Mouse (Mus musculus): ENCODE measurements around the gene Hoxb6. TPM values are rescaled to one million over a fixed set of nuclear protein-coding genes. Genes with fewer than 3 reads are reported as not detected.

Gene Hoxb6
- total and polyA plus RNA-seq, 2 experiments: 0.15 TPM; not detected in 1

- no peaks in the 10 kb centered on the region for H3K79me2 ChIP-seq (ENCODE audit: control insufficient read depth, insufficient read depth, low read length)
- H3K27ac ChIP-seq (replicated peaks; ENCODE audit: insufficient read depth, low read depth, low read length): no peak overlapping the region
- TF ChIP-seq CTCF (IDR thresholded peaks at IDR 0.05; ENCODE audit: low read depth, low read length): no peak
- no peak for TF ChIP-seq POLR2A (IDR thresholded peaks at IDR 0.05; ENCODE audit: extremely low read depth, insufficient read depth, low read length)
- peaks cover 18% of the 10 kb centered on the region for H3K27me3 ChIP-seq (ENCODE audit: control insufficient read depth, insufficient read depth, low read length)
- no peak overlapping the region for H3K4me3 ChIP-seq (ENCODE audit: insufficient read depth, low read depth, low read length)
- WGBS: 32% methylated on average over 6 of the region's 6 CpGs
- H3K36me3 ChIP-seq (ENCODE audit: control insufficient read depth, insufficient read depth, low read length): no peaks in the 10 kb centered on the region
- H3K9ac ChIP-seq (ENCODE audit: low read depth, low read length): no peak overlapping the region
- DNase-seq (ENCODE audit: extremely low read depth, low read depth, low spot score): no peak
- H3K4me1 ChIP-seq (ENCODE audit: control insufficient read depth, insufficient read depth, low read length): no peaks in the 10 kb centered on the region
Measured at GRCm38 (mm10) chr11:96289837-96290236, 2.4 kb upstream of the Hoxb6 start.

GRCm38 (mm10) chr11:96290705-96291355 is 1.4 kb upstream of the Hoxb6 start:
- H3K4me3 ChIP-seq (ENCODE audit: insufficient read depth, low read depth, low read length): no peak overlapping the region
- no peaks in the 10 kb centered on the region for H3K36me3 ChIP-seq (ENCODE audit: control insufficient read depth, insufficient read depth, low read length)
- 30% methylated on average over 17 of the region's 17 CpGs for WGBS
- H3K27me3 ChIP-seq (ENCODE audit: control insufficient read depth, insufficient read depth, low read length): peaks cover 19% of the 10 kb centered on the region
- no peaks in the 10 kb centered on the region for H3K79me2 ChIP-seq (ENCODE audit: control insufficient read depth, insufficient read depth, low read length)
- H3K9ac ChIP-seq (ENCODE audit: low read depth, low read length): no peak overlapping the region
- no peak for TF ChIP-seq CTCF (IDR thresholded peaks at IDR 0.05; ENCODE audit: low read depth, low read length)
- TF ChIP-seq POLR2A (IDR thresholded peaks at IDR 0.05; ENCODE audit: extremely low read depth, insufficient read depth, low read length): no peak
- DNase-seq (ENCODE audit: extremely low read depth, low read depth, low spot score): no peak
- H3K27ac ChIP-seq (replicated peaks; ENCODE audit: insufficient read depth, low read depth, low read length): no peak overlapping the region
- H3K4me1 ChIP-seq (ENCODE audit: control insufficient read depth, insufficient read depth, low read length): no peaks in the 10 kb centered on the region

GRCm38 (mm10) chr11:96292565-96293301 is 457 bp downstream of the Hoxb6 start:
- TF ChIP-seq POLR2A (IDR thresholded peaks at IDR 0.05; ENCODE audit: extremely low read depth, insufficient read depth, low read length): no peak
- TF ChIP-seq CTCF (IDR thresholded peaks at IDR 0.05; ENCODE audit: low read depth, low read length): no peak
- Histone ChIP-seq H3K27me3 (ENCODE audit: control insufficient read depth, insufficient read depth, low read length) (peaks cover 15% of the 10 kb centered on the region; the same call in 1 of the 2 replicates), H3K9ac (ENCODE audit: low read depth, low read length) (no peak overlapping the region), H3K4me1 (ENCODE audit: control insufficient read depth, insufficient read depth, low read length) (no peaks in the 10 kb centered on the region), H3K79me2 (ENCODE audit: control insufficient read depth, insufficient read depth, low read length) (no peaks in the 10 kb centered on the region), H3K36me3 (ENCODE audit: control insufficient read depth, insufficient read depth, low read length) (no peaks in the 10 kb centered on the region), H3K4me3 (ENCODE audit: insufficient read depth, low read depth, low read length) (no peak overlapping the region), H3K27ac (replicated peaks; ENCODE audit: insufficient read depth, low read depth, low read length) (no peak overlapping the region)
- no peak for DNase-seq (ENCODE audit: extremely low read depth, low read depth, low spot score)
- WGBS: 5% methylated on average over 12 of the region's 12 CpGs

- no peak for DNase-seq (ENCODE audit: extremely low read depth, low read depth, low spot score)
- H3K4me3 ChIP-seq (ENCODE audit: insufficient read depth, low read depth, low read length): no peak overlapping the region
- peaks cover 15% of the 10 kb centered on the region; the same call in 1 of the 2 replicates for H3K27me3 ChIP-seq (ENCODE audit: control insufficient read depth, insufficient read depth, low read length)
- TF ChIP-seq POLR2A (IDR thresholded peaks at IDR 0.05; ENCODE audit: extremely low read depth, insufficient read depth, low read length): no peak
- TF ChIP-seq CTCF (IDR thresholded peaks at IDR 0.05; ENCODE audit: low read depth, low read length): no peak
- H3K36me3 ChIP-seq (ENCODE audit: control insufficient read depth, insufficient read depth, low read length): no peaks in the 10 kb centered on the region
- H3K79me2 ChIP-seq (ENCODE audit: control insufficient read depth, insufficient read depth, low read length): no peaks in the 10 kb centered on the region
- 15% methylated on average over 22 of the region's 22 CpGs for WGBS
- no peaks in the 10 kb centered on the region for H3K4me1 ChIP-seq (ENCODE audit: control insufficient read depth, insufficient read depth, low read length)
- no peak overlapping the region for H3K9ac ChIP-seq (ENCODE audit: low read depth, low read length)
- H3K27ac ChIP-seq (replicated peaks; ENCODE audit: insufficient read depth, low read depth, low read length): no peak overlapping the region
Measured at GRCm38 (mm10) chr11:96293302-96293921, 1.1 kb downstream of the Hoxb6 start.

- DNase-seq (ENCODE audit: extremely low read depth, low read depth, low spot score): no peak
- Histone ChIP-seq H3K79me2 (ENCODE audit: control insufficient read depth, insufficient read depth, low read length) (no peaks in the 10 kb centered on the region), H3K27me3 (ENCODE audit: control insufficient read depth, insufficient read depth, low read length) (peaks cover 17% of the 10 kb centered on the region; the same call in 1 of the 2 replicates), H3K27ac (replicated peaks; ENCODE audit: insufficient read depth, low read depth, low read length) (no peak overlapping the region), H3K36me3 (ENCODE audit: control insufficient read depth, insufficient read depth, low read length) (no peaks in the 10 kb centered on the region), H3K4me3 (ENCODE audit: insufficient read depth, low read depth, low read length) (no peak overlapping the region), H3K9ac (ENCODE audit: low read depth, low read length) (no peak overlapping the region), H3K4me1 (ENCODE audit: control insufficient read depth, insufficient read depth, low read length) (no peaks in the 10 kb centered on the region)
- WGBS: 2% methylated on average over 32 of the region's 32 CpGs
- TF ChIP-seq POLR2A (IDR thresholded peaks at IDR 0.05; ENCODE audit: extremely low read depth, insufficient read depth, low read length) (no peak), CTCF (IDR thresholded peaks at IDR 0.05; ENCODE audit: low read depth, low read length) (peak; percentile 80)
Measured at GRCm38 (mm10) chr11:96294245-96295091, 2.2 kb downstream of the Hoxb6 start.

All from liver, adult 2 months (tissue).